Mouse (Mus musculus) left cerebral cortex, postnatal 25 days (tissue): ENCODE results near the gene Cep85l. TPM values are rescaled to one million over a fixed set of nuclear protein-coding genes. Genes with fewer than 3 reads are reported as not detected.

Source experiments
- DNase-seq, 2 experiments: peaks; one replicate each; pipeline ENCODE4 v3.0.0; 2022; ENCODE audit warnings: low spot score in 2 of 2, mixed read lengths in 1 of 2
- intact Hi-C: fragments of 180-260 bp; cut with DNase I; formaldehyde crosslinking; loops from one replicate; pipeline ENCODE4 v1.15.1; 2025
- total RNA-seq, 2 experiments: library from RNA; stranded (reverse); gene quantifications; 2 replicates each; pipeline ENCODE4 v1.2.3; 2021

Cep85l gene
- total RNA-seq, 2 experiments from 2014 or later: 18.7 to 19.9 TPM

DNA sequence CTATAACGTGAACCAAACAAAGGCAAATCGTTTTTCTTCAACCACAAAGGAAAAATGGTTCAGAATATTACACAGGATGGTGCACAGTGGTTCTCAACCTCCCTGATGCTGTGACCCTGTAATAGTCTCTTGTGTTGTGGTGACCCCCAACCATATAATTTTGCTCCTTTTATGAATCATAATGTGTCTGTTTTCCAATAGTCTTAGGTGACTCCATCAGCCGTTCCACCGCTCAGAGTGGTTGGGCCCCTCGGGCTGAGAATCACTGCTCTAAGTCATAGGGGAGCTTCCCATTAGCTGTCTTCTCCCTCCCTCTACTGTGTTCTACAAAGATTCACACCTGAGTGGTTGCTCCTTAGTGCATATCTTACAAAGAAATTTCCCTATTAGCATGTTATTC lies 32.8 kb downstream of the Cep85l start:
- intact Hi-C loops: loop anchor here (10.0 kb wide), 1 partner anchor 248 kb away; the partner anchor contains the start of gene Asf1a
- DNase-seq: no peak

DNA sequence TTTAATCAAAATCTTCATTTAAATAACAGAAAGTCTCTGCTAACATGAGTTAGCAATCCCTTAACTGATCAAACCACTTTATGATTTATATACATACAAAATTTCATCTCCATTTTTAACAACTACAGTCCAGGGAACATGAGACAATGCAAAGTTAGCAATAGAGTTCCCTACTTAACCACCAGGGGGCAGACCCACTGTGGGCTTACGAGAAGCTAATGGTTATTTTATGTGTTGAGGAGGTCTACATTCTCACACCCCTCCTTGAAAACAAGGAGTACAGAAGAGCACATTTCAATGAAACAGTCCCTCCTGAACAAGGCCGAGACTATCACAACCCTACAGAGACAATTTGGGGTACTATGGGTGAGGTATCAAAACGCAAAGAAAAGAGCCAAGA lies 33.2 kb downstream of the Cep85l start:
- intact Hi-C loops: loop anchor here (10.0 kb wide), 1 partner anchor 248 kb away; the partner anchor contains the start of gene Asf1a
- peak; percentile 35 to 58 for DNase-seq

- intact Hi-C loops: loop anchor here (10.0 kb wide), 1 partner anchor 249 kb away; the partner anchor contains the start of gene Asf1a
- DNase-seq: no peak
These were observed 34.2 kb downstream of the Cep85l start for GRCm38 (mm10) chr10:53345508-53345907.

GRCm38 (mm10) chr10:53343865-53344264 lies 35.9 kb downstream of the Cep85l start:
- no peak for DNase-seq
- intact Hi-C loops: loop anchor here (5.0 to 10.0 kb wide), 2 partner anchors 251 to 812 kb away; partner anchors contain the start of gene Asf1a

GRCm38 (mm10) chr10:53343384-53343783 lies 36.4 kb downstream of the Cep85l start:
- intact Hi-C loops: loop anchor here (5.0 to 10.0 kb wide), 2 partner anchors 251 to 811 kb away; partner anchors contain the start of gene Asf1a
- DNase-seq: no peak

GRCm38 (mm10) chr10:53342166-53342728 lies 37.5 kb downstream of the Cep85l start:
- DNase-seq: no peak
- intact Hi-C loops: loop anchor here (5.0 to 10.0 kb wide), 2 partner anchors 253 to 810 kb away; partner anchors contain the start of gene Asf1a

DNA sequence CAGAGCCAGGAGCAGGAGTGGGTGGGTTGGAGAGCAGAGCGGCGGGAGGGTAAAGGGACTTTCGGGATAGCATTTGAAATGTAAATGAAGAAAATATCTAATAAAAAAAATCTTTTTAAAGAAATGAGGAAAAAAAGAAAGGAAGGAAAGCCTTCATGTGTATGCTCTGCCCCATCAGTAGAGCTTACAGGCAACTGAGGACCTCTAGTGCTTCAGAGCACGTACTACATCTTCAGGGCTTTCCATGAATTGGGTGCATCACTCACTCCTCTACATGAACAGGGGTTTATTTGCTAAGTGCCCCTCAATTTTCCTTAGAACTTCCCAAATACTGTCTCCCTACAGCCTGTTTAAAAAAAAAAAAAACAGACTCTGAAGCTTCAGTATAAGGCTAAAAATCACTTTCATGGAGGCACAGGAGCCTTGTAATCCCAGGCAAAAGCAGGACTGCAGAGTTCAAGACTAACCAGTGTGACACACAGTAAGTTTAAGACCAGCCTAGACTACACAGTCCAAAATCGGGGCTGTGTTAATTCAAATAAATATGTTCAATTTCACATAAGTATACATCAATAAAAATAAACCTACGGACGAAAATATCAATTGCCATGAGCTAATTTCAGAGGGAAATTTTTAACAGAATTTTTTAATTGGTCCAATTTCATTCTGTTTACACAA lies 38.3 kb downstream of the Cep85l start:
- peak; percentile 34 to 65 for DNase-seq
- intact Hi-C loops: loop anchor here (2.0 to 10.0 kb wide), 3 partner anchors 227 to 809 kb away; partner anchors contain the start of gene Asf1a

DNA sequence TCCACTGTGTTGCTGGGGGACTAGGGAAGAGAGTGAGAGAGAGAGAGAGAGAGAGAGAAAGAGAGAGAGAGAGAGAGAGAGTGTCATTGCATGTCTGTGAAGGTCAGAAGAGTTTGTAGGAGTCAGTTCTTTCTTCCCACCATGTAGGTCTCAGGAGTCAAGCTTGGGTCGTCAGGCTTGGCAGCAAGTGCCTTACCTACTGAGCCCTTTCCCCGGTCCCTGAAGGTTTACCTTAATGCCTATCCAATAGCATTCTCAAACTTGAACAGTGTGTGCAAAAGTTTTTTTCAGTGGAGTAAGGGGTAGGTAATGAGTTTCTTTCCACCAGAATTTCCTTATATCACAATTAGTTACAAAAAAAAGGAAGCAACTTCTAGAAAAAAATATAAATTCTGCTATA lies 40.7 kb downstream of the Cep85l start:
- no peak for DNase-seq
- intact Hi-C loops: no loop called here

GRCm38 (mm10) chr10:53337162-53337923 lies 42.4 kb downstream of the Cep85l start, which contains the start of gene Pln:
Gene Pln, plus strand, starts transcription at chr10:53337667.
- intact Hi-C loops: no loop called here
- no peak for DNase-seq

DNA sequence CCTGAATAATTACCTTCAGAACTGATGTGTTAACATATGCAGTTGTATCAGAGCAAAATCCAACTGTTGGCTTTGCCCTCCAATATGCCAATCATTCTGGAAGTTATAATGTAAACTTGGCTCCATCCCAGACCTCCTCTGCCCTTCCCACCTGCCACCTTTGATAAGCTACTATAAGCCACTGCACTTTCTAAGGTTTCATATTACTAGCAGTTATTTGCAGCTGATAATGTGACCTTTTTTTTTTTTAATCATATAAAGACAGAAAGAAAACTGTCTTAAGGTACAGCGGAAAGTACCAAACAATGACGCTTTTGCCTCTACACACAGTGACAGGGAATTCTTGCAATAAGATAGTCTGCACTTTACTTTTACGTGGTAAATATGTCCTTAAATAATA lies 43.8 kb downstream of the Cep85l start:
- intact Hi-C loops: no loop called here
- DNase-seq: no peak

DNA sequence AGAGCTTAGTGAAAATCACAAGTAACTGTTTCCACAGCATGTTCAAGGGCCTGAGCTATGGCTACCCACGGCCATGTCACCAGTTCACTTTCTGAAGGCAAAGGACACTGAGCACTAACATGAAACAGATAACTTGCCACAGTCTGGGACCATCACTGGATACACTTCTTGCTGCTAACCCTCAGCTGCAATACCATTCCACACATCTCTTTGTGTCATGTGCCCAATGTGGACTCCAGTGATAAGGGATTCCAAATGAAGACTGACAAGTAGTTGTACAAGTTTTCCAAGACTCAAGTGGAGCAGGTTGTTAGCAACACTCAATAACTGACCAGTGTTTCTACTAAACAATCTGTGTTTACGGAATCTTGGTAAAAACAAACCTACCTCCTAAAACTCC lies 44.5 kb downstream of the Cep85l start:
- no peak for DNase-seq

GRCm38 (mm10) chr10:53332752-53333151 lies 47.0 kb downstream of the Cep85l start:
- intact Hi-C loops: no loop called here
- DNase-seq: no peak

More for the DNA sequence above, 44.5 kb downstream of the Cep85l start:
- intact Hi-C loops: no loop called here

DNA sequence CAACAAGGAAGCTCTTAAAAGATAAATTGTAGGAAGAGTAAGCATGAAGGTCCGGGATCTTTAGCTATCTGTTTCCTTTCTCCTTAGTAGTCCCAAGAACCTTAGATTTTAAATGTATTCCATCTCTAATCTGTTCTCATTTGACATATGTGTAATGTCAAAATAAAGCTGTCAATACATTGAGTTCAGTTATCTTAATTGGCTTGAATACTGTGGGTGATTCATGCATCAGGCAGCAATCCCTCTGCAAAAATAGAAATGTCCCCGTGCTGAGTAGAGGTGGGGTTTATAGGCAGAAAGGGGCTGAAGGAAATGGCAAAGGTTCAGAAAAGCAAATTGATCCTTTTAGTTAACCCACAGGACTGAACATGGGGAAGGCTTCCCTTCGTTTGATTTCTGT lies 50.5 kb downstream of the Cep85l start:
- DNase-seq: peak in 1 of 2 experiments; percentile 32
- intact Hi-C loops: no loop called here

- intact Hi-C loops: no loop called here
- no peak for DNase-seq
These were observed 53.4 kb downstream of the Cep85l start for GRCm38 (mm10) chr10:53326367-53326766.

DNA sequence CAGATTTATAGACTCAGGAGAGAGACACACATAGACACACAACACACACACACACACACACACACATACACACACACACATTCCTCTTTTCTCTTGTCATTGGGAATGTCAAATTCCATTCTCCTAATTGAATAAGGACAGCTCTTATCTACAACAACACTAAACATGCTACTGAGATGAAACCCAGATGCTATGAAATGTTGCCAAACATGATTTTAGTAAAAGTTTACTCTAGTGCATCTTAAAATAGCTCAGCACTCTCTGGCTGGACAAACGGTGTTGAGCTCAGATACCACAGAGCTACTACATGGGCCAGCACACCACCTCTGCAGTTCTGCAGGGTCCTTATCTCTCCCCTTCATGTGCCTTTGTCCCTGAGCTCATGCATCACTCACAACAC lies 55.1 kb downstream of the Cep85l start:
- no peak for DNase-seq
- intact Hi-C loops: no loop called here

GRCm38 (mm10) chr10:53323367-53323766 lies 56.4 kb downstream of the Cep85l start:
- no peak for DNase-seq
- intact Hi-C loops: no loop called here

DNA sequence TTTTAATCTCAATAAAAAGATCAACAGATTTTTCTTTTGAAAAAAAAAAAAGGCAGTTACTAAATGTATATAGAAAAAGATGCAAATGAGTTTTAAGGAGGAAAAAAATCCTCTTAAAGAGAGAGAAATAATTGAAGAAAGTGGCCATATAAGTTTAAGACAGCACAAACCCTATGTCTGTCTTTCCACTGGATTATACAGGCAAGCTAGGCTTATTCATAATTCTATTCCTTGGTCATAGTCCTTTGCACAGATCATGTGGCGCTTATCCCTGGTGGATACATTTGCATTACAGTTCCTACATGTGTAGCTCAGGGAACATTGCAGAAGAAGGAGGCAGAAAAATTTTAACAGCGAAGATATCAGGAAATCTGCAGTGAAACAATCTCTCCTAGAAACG lies 73.1 kb downstream of the Cep85l start:
- DNase-seq: no peak
- intact Hi-C loops: loop anchor here (5.0 to 10.0 kb wide), 2 partner anchors 192 to 774 kb away; no protein-coding TSS in a partner anchor

GRCm38 (mm10) chr10:53305867-53306266 lies 73.9 kb downstream of the Cep85l start:
- intact Hi-C loops: loop anchor here (5.0 to 10.0 kb wide), 2 partner anchors 191 to 774 kb away; no protein-coding TSS in a partner anchor
- DNase-seq: peak in 1 of 2 experiments; percentile 20

GRCm38 (mm10) chr10:53285147-53285546 lies 94.6 kb downstream of the Cep85l start:
- intact Hi-C loops: no loop called here
- no peak for DNase-seq

DNA sequence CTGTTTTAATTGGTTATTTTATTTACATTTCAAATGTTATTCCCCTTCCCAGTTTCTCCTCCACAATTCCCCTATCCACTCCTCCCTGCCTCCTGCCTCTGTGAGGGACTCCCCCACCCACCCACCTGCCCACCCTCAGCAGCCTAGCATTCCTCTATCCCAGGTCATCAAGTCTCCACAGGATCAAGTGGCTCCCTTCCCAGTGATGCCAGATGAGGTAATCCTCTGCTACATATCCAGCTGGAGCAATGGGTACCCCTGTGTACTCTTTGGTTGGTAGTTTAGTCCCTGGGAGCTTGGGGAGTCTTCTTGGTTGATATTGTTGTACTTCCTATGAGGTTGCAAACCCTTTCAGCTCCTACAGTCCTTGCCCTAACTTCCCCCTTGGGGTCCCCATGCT lies 107.5 kb downstream of the Cep85l start:
- intact Hi-C loops: loop anchor here (10.0 kb wide), 1 partner anchor 147 kb away; no protein-coding TSS in a partner anchor

More for the DNA sequence above, 107.5 kb downstream of the Cep85l start:
- DNase-seq: no peak
